Mouse (Mus musculus) kidney, adult 2 months (tissue): ENCODE results near the gene Slit3. TPM values are rescaled to one million over a fixed set of nuclear protein-coding genes. Genes with fewer than 3 reads are reported as not detected.
A peak's percentile ranks its signal among the peaks of the same experiment; 100 is the strongest.

ENCODE experiments used
- DNase-seq: peaks from one replicate; pipeline ENCODE4 v3.0.0; 2021
- H3K27ac ChIP-seq: fragments of 200-500 bp; 2 replicates; pipeline ENCODE4 v1.5.1; 2012; ENCODE audit warnings: low read depth, low read length, control low read depth, inconsistent platforms; ENCODE audit not compliant: insufficient read depth
- H3K27me3 ChIP-seq: fragments of 200-500 bp; replicated peaks from 2 replicates; pipeline ENCODE4 v1.6.1; 2012; ENCODE audit warnings: mild to moderate bottlenecking, moderate library complexity, low read length, inconsistent platforms; ENCODE audit not compliant: control insufficient read depth, insufficient read depth
- H3K36me3 ChIP-seq: fragments of 200-500 bp; 2 replicates; pipeline ENCODE4 v1.6.1; 2012; ENCODE audit warnings: mild to moderate bottlenecking, moderate library complexity, low read length, inconsistent platforms; ENCODE audit not compliant: control insufficient read depth, insufficient read depth
- H3K4me1 ChIP-seq: fragments of 200-500 bp; 2 replicates; pipeline ENCODE4 v1.6.1; 2011; ENCODE audit warnings: low read length; ENCODE audit not compliant: control insufficient read depth, insufficient read depth
- H3K4me3 ChIP-seq: fragments of 200-500 bp; 2 replicates; pipeline ENCODE4 v1.5.1; 2011; ENCODE audit warnings: mild to moderate bottlenecking, low read depth, low read length, control low read depth; ENCODE audit not compliant: insufficient read depth
- CTCF ChIP-seq: fragments of 200-500 bp; conservative IDR thresholded peaks from 2 replicates; pipeline ENCODE4 v1.5.1; 2011; ENCODE audit warnings: low read depth, mild to moderate bottlenecking, control low read depth, low read length, moderate library complexity, mixed read lengths; ENCODE audit not compliant: insufficient read depth, insufficient read length
- POLR2A ChIP-seq: fragments of 200-500 bp; IDR thresholded peaks from one replicate; pipeline ENCODE4 v1.6.1; 2011; ENCODE audit warnings: low read depth, low read length, control low read depth
- WGBS: fragments of 180-500 bp; shearing (Covaris S2); methylation state at CpG from one replicate; pipeline ENCODE4 v1.1.7; 2018; 5-methylcytosine and 5-hydroxymethylcytosine counted together
- polyA plus RNA-seq: library from polyadenylated mRNA; depleted of rRNA; stranded (reverse); fragments of >200 nt; gene quantifications from 2 replicates; pipeline ENCODE4 v1.2.3, GENCODE M21; 2012

Slit3 gene
- polyA plus RNA-seq, 1 experiment: 8.4 TPM

DNA sequence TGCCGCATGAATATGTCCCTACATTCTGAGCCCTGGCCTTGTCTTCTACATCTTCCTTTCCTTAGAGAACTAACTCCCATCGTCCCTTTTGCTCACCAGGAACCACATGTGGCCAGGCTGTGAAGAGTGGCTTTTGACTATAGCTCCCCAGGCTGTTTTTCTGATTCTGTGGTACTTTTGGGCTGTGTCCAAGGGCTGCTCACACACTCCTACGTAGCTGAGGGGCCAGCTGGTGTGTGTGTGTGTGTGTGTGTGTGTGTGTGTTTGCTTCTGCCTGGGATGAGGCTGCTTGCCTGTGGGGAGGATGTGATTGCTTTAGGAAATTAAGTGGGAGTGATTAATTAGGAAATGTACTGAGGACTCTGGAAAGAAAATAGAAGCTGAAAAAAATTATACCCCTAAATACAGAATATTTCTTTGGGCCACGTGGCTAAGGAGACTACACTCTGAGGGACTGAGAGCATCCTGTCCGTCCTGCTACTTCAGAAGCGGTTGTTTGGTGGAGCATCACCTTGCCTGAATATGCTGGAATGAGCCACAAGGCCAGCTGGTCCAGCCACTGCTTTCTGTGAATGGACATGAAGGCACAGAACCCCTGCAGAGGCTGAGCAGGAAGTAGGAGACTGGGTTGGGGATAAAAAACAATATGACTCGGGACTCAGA lies 21.8 kb downstream of the Slit3 start:
- Histone ChIP-seq H3K4me3 (no peak overlapping the region), H3K27me3 (no peaks in the 10 kb centered on the region), H3K4me1 (no peaks in the 10 kb centered on the region), H3K36me3 (no peaks in the 10 kb centered on the region), H3K27ac (no peak overlapping the region)
- TF ChIP-seq CTCF: no peak
- TF ChIP-seq POLR2A: no peak
- 69% methylated on average over 7 of the region's 7 CpGs for WGBS
- no peak for DNase-seq

GRCm38 (mm10) chr11:35147818-35148445 lies 26.9 kb downstream of the Slit3 start:
- no peak overlapping the region for H3K27ac ChIP-seq
- WGBS: 69% methylated on average over 11 of the region's 11 CpGs
- H3K27me3 ChIP-seq: no peaks in the 10 kb centered on the region
- peak; percentile 90 for DNase-seq
- TF ChIP-seq POLR2A (no peak), CTCF (no peak)
- 0 out of 2 replicates have a peak, but pooled peaks cover 6% of the 10 kb centered on the region for H3K4me1 ChIP-seq
- H3K4me3 ChIP-seq: no peak overlapping the region
- H3K36me3 ChIP-seq: no peaks in the 10 kb centered on the region

DNA sequence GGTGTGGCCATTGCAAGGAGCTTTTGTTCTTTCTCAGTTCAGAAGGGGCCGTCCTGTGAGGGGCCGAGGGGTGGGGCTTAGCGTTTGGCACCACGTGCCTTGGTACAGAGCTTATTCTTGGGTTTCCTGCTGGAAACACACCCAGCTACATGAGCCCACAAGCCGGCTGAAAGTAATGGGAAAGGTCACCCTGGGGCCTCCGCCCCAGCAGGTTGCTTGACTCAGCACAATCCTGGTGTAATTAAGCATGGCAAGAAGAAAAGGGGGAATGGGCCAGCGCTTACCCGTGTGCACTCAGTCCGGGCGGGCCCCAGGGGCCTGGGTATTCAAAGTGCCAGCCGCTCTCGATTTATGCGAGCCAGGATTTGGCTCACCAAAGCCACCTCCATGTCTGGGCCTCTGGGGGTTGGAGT lies 30.5 kb downstream of the Slit3 start:
- Histone ChIP-seq H3K36me3 (no peaks in the 10 kb centered on the region), H3K27ac (no peak overlapping the region), H3K27me3 (no peaks in the 10 kb centered on the region), H3K4me1 (0 out of 2 replicates have a peak, but pooled peaks cover 6% of the 10 kb centered on the region), H3K4me3 (no peak overlapping the region)
- TF ChIP-seq CTCF (no peak), POLR2A (no peak)
- WGBS: 32% methylated on average over 13 of the region's 13 CpGs
- DNase-seq: peak; percentile 56

DNA sequence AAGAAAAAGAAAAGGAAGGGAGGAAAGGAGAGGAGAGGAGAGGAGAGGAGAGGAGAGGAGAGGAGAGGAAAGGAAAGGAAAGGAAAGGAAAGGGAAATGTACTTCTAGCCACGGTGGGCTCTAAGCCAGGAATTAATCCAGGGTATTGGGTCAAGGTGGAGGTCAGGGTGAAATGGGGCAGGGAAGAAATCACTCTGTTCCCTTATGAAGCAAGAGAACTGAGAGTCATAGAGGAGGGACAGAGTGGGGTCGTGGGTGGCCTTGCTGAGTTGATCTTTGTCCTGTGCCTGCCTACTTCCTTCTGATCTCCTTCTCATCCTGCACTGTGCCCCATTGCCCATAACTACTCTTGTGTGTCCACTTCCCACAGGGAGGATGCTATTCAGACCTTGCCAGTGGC lies 31.9 kb downstream of the Slit3 start:
- peak; percentile 52 for DNase-seq
- no peak overlapping the region for H3K27ac ChIP-seq
- TF ChIP-seq CTCF (no peak), POLR2A (no peak)
- no peaks in the 10 kb centered on the region for H3K27me3 ChIP-seq
- H3K4me1 ChIP-seq: 0 out of 2 replicates have a peak, but pooled peaks cover 6% of the 10 kb centered on the region
- H3K4me3 ChIP-seq: no peak overlapping the region
- H3K36me3 ChIP-seq: no peaks in the 10 kb centered on the region
- WGBS: 36% methylated on average over 2 of the region's 2 CpGs

DNA sequence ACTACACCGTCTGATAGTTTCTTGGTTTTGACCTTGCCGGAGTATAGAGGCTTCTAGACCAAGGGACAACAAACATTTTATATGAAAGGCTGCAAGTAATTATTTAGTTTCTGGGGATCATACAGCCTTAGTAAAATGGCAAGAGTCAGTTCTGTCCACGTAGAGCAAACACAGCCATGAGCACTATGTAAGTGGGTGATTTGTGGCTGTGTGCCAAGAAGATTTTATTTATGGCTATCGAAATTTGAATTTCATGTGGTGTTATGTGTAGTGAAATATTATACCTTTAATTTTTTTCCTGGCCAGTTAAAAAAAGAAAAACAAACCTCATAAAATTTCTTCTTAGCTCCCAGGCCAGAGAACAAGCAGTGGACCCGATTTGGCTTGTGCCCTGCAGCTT lies 33.4 kb downstream of the Slit3 start:
- H3K4me3 ChIP-seq: no peak overlapping the region
- 0 out of 2 replicates have a peak, but pooled peaks cover 6% of the 10 kb centered on the region for H3K4me1 ChIP-seq
- TF ChIP-seq POLR2A: no peak
- no peak for TF ChIP-seq CTCF
- no peak for DNase-seq
- no peak overlapping the region for H3K27ac ChIP-seq
- H3K27me3 ChIP-seq: no peaks in the 10 kb centered on the region
- no peaks in the 10 kb centered on the region for H3K36me3 ChIP-seq
- WGBS: 82% methylated on average over 5 of the region's 5 CpGs

GRCm38 (mm10) chr11:35155281-35155680 lies 34.3 kb downstream of the Slit3 start:
- H3K4me1 ChIP-seq: 0 out of 2 replicates have a peak, but pooled peaks cover 6% of the 10 kb centered on the region
- H3K27ac ChIP-seq: no peak overlapping the region
- 72% methylated on average over 7 of the region's 7 CpGs for WGBS
- H3K36me3 ChIP-seq: no peaks in the 10 kb centered on the region
- no peaks in the 10 kb centered on the region for H3K27me3 ChIP-seq
- no peak for DNase-seq
- TF ChIP-seq POLR2A (no peak), CTCF (no peak)
- H3K4me3 ChIP-seq: no peak overlapping the region

GRCm38 (mm10) chr11:35156676-35157075 lies 35.7 kb downstream of the Slit3 start:
- H3K4me1 ChIP-seq: 0 out of 2 replicates have a peak, but pooled peaks cover 2% of the 10 kb centered on the region
- no peaks in the 10 kb centered on the region for H3K27me3 ChIP-seq
- H3K4me3 ChIP-seq: no peak overlapping the region
- H3K36me3 ChIP-seq: no peaks in the 10 kb centered on the region
- 87% methylated on average over 5 of the region's 5 CpGs for WGBS
- TF ChIP-seq POLR2A (no peak), CTCF (no peak)
- no peak for DNase-seq
- no peak overlapping the region for H3K27ac ChIP-seq
